Mouse (Mus musculus) bone marrow macrophage, adult 2 months (primary cell): ENCODE data around the gene Cldn24.

Experiments
- CTCF ChIP-seq: IDR thresholded peaks from 2 replicates; pipeline ENCODE4 v1.5.1; 2012; ENCODE audit warnings: low read depth, mild to moderate bottlenecking, low read length, moderate library complexity
- POLR2A ChIP-seq: IDR thresholded peaks from 2 replicates; pipeline ENCODE4 v1.6.1; 2012; ENCODE audit warnings: mild to moderate bottlenecking, low read depth, low read length, borderline replicate concordance

GRCm38 (mm10) chr8:47832616-47833015 is 10.7 kb downstream of the Cldn24 start:
- no peak for TF ChIP-seq CTCF
- no peak for TF ChIP-seq POLR2A
